Mouse (Mus musculus) bone marrow, adult 2 months (tissue): ENCODE data around the gene Cpsf3.

Source experiments
- CTCF ChIP-seq: fragments of 200-500 bp; IDR thresholded peaks from 2 replicates; pipeline ENCODE4 v1.5.1; 2011; ENCODE audit warnings: low read length, control low read depth; ENCODE audit not compliant: control insufficient read depth, insufficient read depth
- POLR2A ChIP-seq: fragments of 200-500 bp; IDR thresholded peaks from 2 replicates; pipeline ENCODE4 v1.6.1; 2011; ENCODE audit warnings: low read depth, mild to moderate bottlenecking, control low read depth, low read length, borderline replicate concordance; ENCODE audit not compliant: control insufficient read depth

GRCm38 (mm10) chr12:21261521-21261920 is 23.7 kb upstream of the Cpsf3 start:
- TF ChIP-seq CTCF (no peak), POLR2A (no peak)
